Mouse (Mus musculus) hindbrain, embryonic 16.5 days (tissue): Measurements from ENCODE around the gene Kmt2d. TPM values are rescaled to one million over a fixed set of nuclear protein-coding genes. Genes with fewer than 3 reads are reported as not detected.
A peak's percentile ranks its signal among the peaks of the same experiment; 100 is the strongest.

Experiments
- ATAC-seq: fragments of 200-750 bp; cut with Nextera tagmentation; 2 replicates; pipeline ENCODE4 v1.8.0; 2017; ENCODE audit warnings: moderate TSS enrichment, moderate library complexity
- H3K27ac ChIP-seq: fragments of 300-500 bp; sonication (generic); 2 replicates; pipeline ENCODE4 v1.5.1; 2014; ENCODE audit warnings: low read depth, mild to moderate bottlenecking, control low read depth, low read length, moderate library complexity
- H3K27me3 ChIP-seq: fragments of 300-500 bp; sonication (generic); replicated peaks from 2 replicates; pipeline ENCODE4 v1.6.1; 2014; ENCODE audit warnings: low read length; ENCODE audit not compliant: control insufficient read depth, insufficient read depth
- H3K36me3 ChIP-seq: fragments of 300-500 bp; sonication (generic); 2 replicates; pipeline ENCODE4 v1.6.1; 2014; ENCODE audit warnings: mild to moderate bottlenecking, low read length, moderate library complexity, mixed read lengths; ENCODE audit not compliant: control insufficient read depth, insufficient read depth
- H3K4me1 ChIP-seq: fragments of 300-500 bp; sonication (generic); 2 replicates; pipeline ENCODE4 v1.6.1; 2014; ENCODE audit warnings: low read depth, low read length; ENCODE audit not compliant: control insufficient read depth, insufficient read depth
- H3K4me2 ChIP-seq: fragments of 300-500 bp; sonication (generic); 2 replicates; pipeline ENCODE4 v1.6.1; 2014; ENCODE audit warnings: mild to moderate bottlenecking, low read length, control low read depth, moderate library complexity
- H3K4me3 ChIP-seq: fragments of 300-500 bp; sonication (generic); 2 replicates; pipeline ENCODE4 v1.5.1; 2014; ENCODE audit warnings: mild to moderate bottlenecking, low read length, control low read depth, moderate library complexity
- H3K9ac ChIP-seq: fragments of 300-500 bp; sonication (generic); 2 replicates; pipeline ENCODE4 v1.6.1; 2014; ENCODE audit warnings: low read depth, mild to moderate bottlenecking, control low read depth, low read length, moderate library complexity
- H3K9me3 ChIP-seq: fragments of 300-500 bp; sonication (generic); 2 replicates; pipeline ENCODE4 v1.6.1; 2014; ENCODE audit warnings: mild to moderate bottlenecking, low read length, moderate library complexity; ENCODE audit not compliant: control insufficient read depth
- WGBS: fragments of 180-500 bp; shearing (Covaris S2); extraction: QIAGEN DNeasy Blood & Tissue Kit; methylation state at CpG from one replicate; pipeline ENCODE4 v1.1.7; 2014; 5-methylcytosine and 5-hydroxymethylcytosine counted together
- polyA plus RNA-seq: library from polyadenylated mRNA; unstranded; fragments of >200 nt; fragmentation: Nextera tagmentation; extraction: Ambion mirVana; gene quantifications from 2 replicates; pipeline ENCODE4 v1.2.1, GENCODE M21; 2015

Gene Kmt2d
- polyA plus RNA-seq, 1 experiment from 2014 or later = 8.8 TPM

DNA sequence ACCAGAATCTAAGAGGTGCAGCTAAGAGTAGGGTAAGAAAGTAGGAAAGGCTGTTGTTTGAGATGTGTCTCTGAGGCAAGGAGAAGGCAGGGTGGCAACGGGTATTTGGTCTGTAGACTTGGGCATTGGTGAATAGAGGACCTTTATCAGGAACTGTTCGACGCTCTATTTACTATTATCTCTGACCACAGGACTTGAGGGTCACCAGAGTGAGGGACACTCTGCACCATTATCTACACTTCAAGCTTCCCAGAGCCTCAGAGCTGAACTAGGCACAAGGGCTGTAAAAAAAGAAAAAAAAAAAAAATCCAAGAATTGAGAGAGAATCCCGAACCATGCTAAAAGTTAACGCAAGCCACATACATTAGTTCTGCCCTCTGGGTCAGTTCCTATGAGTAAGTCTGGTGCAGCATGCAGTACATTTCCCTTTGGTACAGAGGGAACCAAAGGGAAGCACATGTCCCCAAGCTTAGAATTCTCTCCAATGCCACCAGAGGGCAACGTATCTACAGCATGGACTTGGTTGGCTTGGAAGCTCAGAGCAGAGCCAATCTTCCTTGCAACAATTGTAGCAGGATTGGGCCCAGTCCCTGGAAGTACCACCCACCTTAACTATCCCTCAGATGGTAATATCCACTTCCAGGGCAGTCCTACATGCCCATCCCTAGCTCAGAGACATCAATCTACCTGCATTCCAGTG lies 21.1 kb upstream of the Kmt2d start:
- ATAC-seq = peak; percentile 68; the same call in 1 of the 2 replicates
- WGBS = 41% methylated on average over 6 of the region's 6 CpGs
- no peaks in the 10 kb centered on the region for H3K9me3 ChIP-seq
- no peak overlapping the region for H3K27ac ChIP-seq
- H3K36me3 ChIP-seq = no peaks in the 10 kb centered on the region
- H3K27me3 ChIP-seq = peaks cover 45% of the 10 kb centered on the region
- H3K9ac ChIP-seq = no peak overlapping the region
- no peak overlapping the region for H3K4me2 ChIP-seq
- no peak overlapping the region for H3K4me3 ChIP-seq
- peaks cover 25% of the 10 kb centered on the region for H3K4me1 ChIP-seq

DNA sequence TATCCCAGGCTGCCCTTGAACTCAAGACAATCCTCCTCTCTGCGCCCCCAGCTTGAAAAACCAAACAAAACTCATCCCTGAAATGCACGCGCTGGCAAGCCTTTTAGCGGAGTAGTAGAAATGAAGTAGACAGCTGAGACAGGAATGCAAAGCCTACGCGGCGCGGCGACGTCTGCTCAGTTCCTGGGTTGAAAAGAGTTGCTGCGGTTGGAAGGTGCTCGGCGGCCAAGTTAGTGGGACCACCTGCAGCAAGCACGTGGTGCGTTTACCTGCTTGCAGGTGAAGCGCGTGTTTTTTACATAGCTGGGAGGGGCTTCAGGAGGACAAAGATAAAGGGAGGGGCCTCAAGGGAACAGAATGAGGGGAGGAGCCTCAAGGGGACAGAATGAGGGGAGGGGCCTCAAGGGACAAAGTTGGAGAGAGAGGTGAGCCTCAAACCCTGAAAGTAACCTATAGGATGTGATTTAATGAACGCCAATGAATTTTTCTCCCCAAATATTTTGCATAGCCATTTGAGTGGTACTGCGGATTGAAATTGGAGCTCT lies 20.3 kb upstream of the Kmt2d start:
- H3K9ac ChIP-seq = no peak overlapping the region
- no peak for ATAC-seq
- no peak overlapping the region for H3K27ac ChIP-seq
- 11% methylated on average over 19 of the region's 19 CpGs for WGBS
- no peak overlapping the region for H3K4me3 ChIP-seq
- no peaks in the 10 kb centered on the region for H3K9me3 ChIP-seq
- peak overlapping the region; percentile 22; the same call in 1 of the 2 replicates for H3K4me2 ChIP-seq
- H3K4me1 ChIP-seq = peaks cover 25% of the 10 kb centered on the region
- no peaks in the 10 kb centered on the region for H3K36me3 ChIP-seq
- peaks cover 39% of the 10 kb centered on the region for H3K27me3 ChIP-seq

GRCm38 (mm10) chr15:98887526-98887925 lies 16.5 kb upstream of the Kmt2d start:
- WGBS = 80% methylated on average over 7 of the region's 7 CpGs
- Histone ChIP-seq H3K4me2 (no peak overlapping the region), H3K4me1 (no peaks in the 10 kb centered on the region; the same call in 1 of the 2 replicates), H3K36me3 (no peaks in the 10 kb centered on the region), H3K9ac (no peak overlapping the region), H3K9me3 (no peaks in the 10 kb centered on the region), H3K27me3 (peaks cover 7% of the 10 kb centered on the region; the same call in 1 of the 2 replicates), H3K4me3 (no peak overlapping the region), H3K27ac (no peak overlapping the region)
- no peak for ATAC-seq

- H3K4me2 ChIP-seq = no peak overlapping the region
- H3K27me3 ChIP-seq = peaks cover 6% of the 10 kb centered on the region; the same call in 1 of the 2 replicates
- no peaks in the 10 kb centered on the region for H3K9me3 ChIP-seq
- H3K36me3 ChIP-seq = no peaks in the 10 kb centered on the region
- WGBS = 70% methylated on average over 8 of the region's 8 CpGs
- H3K4me3 ChIP-seq = no peak overlapping the region
- H3K9ac ChIP-seq = no peak overlapping the region
- ATAC-seq = no peak
- no peaks in the 10 kb centered on the region; the same call in 1 of the 2 replicates for H3K4me1 ChIP-seq
- H3K27ac ChIP-seq = no peak overlapping the region
Measured at GRCm38 (mm10) chr15:98886667-98887387, 15.8 kb upstream of the Kmt2d start.

GRCm38 (mm10) chr15:98884106-98884505 lies 13.1 kb upstream of the Kmt2d start:
- no peak overlapping the region for H3K4me2 ChIP-seq
- H3K36me3 ChIP-seq = no peaks in the 10 kb centered on the region
- 80% methylated on average over 1 of the region's 1 CpGs for WGBS
- no peak overlapping the region for H3K27ac ChIP-seq
- H3K9ac ChIP-seq = no peak overlapping the region
- H3K9me3 ChIP-seq = no peaks in the 10 kb centered on the region
- ATAC-seq = no peak
- peaks cover 15% of the 10 kb centered on the region for H3K4me1 ChIP-seq
- H3K27me3 ChIP-seq = no peaks in the 10 kb centered on the region
- no peak overlapping the region for H3K4me3 ChIP-seq

GRCm38 (mm10) chr15:98883661-98884060 lies 12.7 kb upstream of the Kmt2d start:
- no peak overlapping the region for H3K4me2 ChIP-seq
- peaks cover 19% of the 10 kb centered on the region for H3K4me1 ChIP-seq
- H3K9me3 ChIP-seq = no peaks in the 10 kb centered on the region
- no peak for ATAC-seq
- no peaks in the 10 kb centered on the region for H3K27me3 ChIP-seq
- no peak overlapping the region for H3K9ac ChIP-seq
- no peak overlapping the region for H3K27ac ChIP-seq
- H3K4me3 ChIP-seq = no peak overlapping the region
- no peaks in the 10 kb centered on the region for H3K36me3 ChIP-seq

DNA sequence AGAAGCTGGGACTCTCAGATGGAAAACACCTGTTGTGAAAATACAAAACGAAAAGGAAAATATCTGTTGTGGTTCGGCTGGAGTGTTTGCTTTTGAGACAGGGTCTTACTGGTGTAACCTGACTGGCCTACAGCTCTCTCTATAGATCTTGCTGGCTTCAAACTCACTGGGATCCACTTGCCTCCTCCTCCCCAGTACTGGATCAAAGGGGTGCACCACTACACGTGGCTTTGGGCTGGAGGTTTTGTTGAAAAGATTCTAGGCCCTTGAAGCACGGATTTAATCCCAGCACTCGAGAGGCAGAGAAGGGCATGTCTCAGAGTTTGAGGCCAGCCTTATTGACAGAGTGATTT lies 10.6 kb upstream of the Kmt2d start:
- H3K9ac ChIP-seq = peak overlapping the region; percentile 50
- ATAC-seq = peak; percentile 40; the same call in 1 of the 2 replicates
- WGBS = 12% methylated on average over 5 of the region's 5 CpGs

GRCm38 (mm10) chr15:98880978-98881655 lies 10.1 kb upstream of the Kmt2d start:
- H3K4me1 ChIP-seq = peaks cover 19% of the 10 kb centered on the region
- peak overlapping the region; percentile 87 for H3K4me2 ChIP-seq
- WGBS = under 1% methylated on average over 46 of the region's 48 CpGs
- no peaks in the 10 kb centered on the region for H3K27me3 ChIP-seq
- H3K27ac ChIP-seq = peak overlapping the region; percentile 86
- peak overlapping the region; percentile 86 for H3K9ac ChIP-seq
- H3K9me3 ChIP-seq = no peaks in the 10 kb centered on the region
- ATAC-seq = peak; percentile 97
- H3K36me3 ChIP-seq = no peaks in the 10 kb centered on the region
- H3K4me3 ChIP-seq = peak overlapping the region; percentile 79

More for the DNA sequence above, 10.6 kb upstream of the Kmt2d start:
- peak overlapping the region; percentile 79 for H3K4me3 ChIP-seq
- peak overlapping the region; percentile 86 for H3K27ac ChIP-seq
- H3K4me1 ChIP-seq = peaks cover 19% of the 10 kb centered on the region
- no peaks in the 10 kb centered on the region for H3K36me3 ChIP-seq
- H3K27me3 ChIP-seq = no peaks in the 10 kb centered on the region
- peak overlapping the region; percentile 87 for H3K4me2 ChIP-seq
- no peaks in the 10 kb centered on the region for H3K9me3 ChIP-seq

DNA sequence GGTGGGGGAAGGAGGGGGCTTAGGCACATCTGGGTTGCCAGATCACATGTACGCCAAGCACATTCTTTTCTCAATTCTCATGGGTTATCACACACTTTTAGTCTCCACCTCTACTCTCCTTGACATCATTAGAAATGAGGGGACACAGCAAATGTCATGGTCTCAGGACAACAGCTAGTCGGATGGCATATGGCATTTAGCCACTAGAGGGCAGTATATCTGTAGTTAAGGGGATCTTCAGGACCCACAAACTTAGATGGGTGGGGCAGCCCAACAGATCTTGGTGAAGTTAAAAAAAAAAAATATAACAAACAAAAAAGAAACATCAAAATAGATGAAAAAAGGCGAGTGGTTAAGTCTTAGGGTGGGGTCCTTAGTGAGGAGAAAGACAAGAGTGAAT lies 6.3 kb upstream of the Kmt2d start:
- Histone ChIP-seq H3K9ac (no peak overlapping the region), H3K27me3 (no peaks in the 10 kb centered on the region), H3K4me1 (peaks cover 24% of the 10 kb centered on the region), H3K4me3 (no peak overlapping the region), H3K9me3 (no peaks in the 10 kb centered on the region), H3K4me2 (no peak overlapping the region), H3K36me3 (no peaks in the 10 kb centered on the region), H3K27ac (no peak overlapping the region)
- WGBS = 9% methylated on average over 3 of the region's 3 CpGs
- ATAC-seq = no peak
